Comparison of ENCODE assay signal across 25 mouse cellular contexts in genomic region chr8:105629337-105629736, GRCm38 (mm10). TPM values are rescaled to one million over a fixed set of nuclear protein-coding genes. Genes with fewer than 3 reads are reported as not detected.
A peak's percentile ranks its signal among the peaks of the same experiment; 100 is the strongest.
DNase-seq lines count a peak whose midpoint lies in the region; TF ChIP-seq lines count a peak whose summit lies in the region.
"Had no signal": no experiment of that assay in that cellular context is flagged by ENCODE, and none has a peak within 500 bp of the region (broad histone marks: within the 10 kb centered on the region; RNA-seq: fewer than 3 reads in every experiment).

No protein-coding gene starts in this region.

- peaks cover 13% of the 10 kb centered on the region for H3K79me2 ChIP-seq in CH12.LX (replicated peaks; ENCODE audit: control insufficient read depth, extremely low read depth, insufficient read depth, poor library complexity, severe bottlenecking)

- H3K4me2 ChIP-seq in CH12.LX (ENCODE audit: insufficient read depth, low read depth, poor library complexity, severe bottlenecking), result peak overlapping the region; percentile 55
- H3K4me2 ChIP-seq: embryonic facial prominence, embryonic 12.5 days; embryonic facial prominence, embryonic 15.5 days; forebrain, embryonic 15.5 days; heart, embryonic 11.5 days; hindbrain, embryonic 12.5 days; hindbrain, embryonic 15.5 days had no signal

- no peaks in the 10 kb centered on the region for H3K9me3 ChIP-seq in CH12.LX (replicated peaks; ENCODE audit: low read length)
- H3K9me3 ChIP-seq in limb, embryonic 10.5 days (replicated peaks), result no peaks in the 10 kb centered on the region
- H3K9me3 ChIP-seq: embryonic facial prominence, embryonic 12.5 days; embryonic facial prominence, embryonic 15.5 days; forebrain, embryonic 15.5 days; hindbrain, embryonic 12.5 days; hindbrain, embryonic 15.5 days had no signal

- peak overlapping the region; percentile 41 for H3K9ac ChIP-seq in CH12.LX (ENCODE audit: insufficient read depth, low read depth)
- H3K9ac ChIP-seq: embryonic facial prominence, embryonic 12.5 days; embryonic facial prominence, embryonic 15.5 days; forebrain, embryonic 15.5 days; hindbrain, embryonic 12.5 days; hindbrain, embryonic 15.5 days had no signal

- H3K27ac ChIP-seq in CH12.LX (ENCODE audit: insufficient read depth, low read depth), result peak overlapping the region; percentile 75
- H3K27ac ChIP-seq in layer of hippocampus, adult 2 months, result no peak overlapping the region
- no peak overlapping the region for H3K27ac ChIP-seq in limb, embryonic 10.5 days
- H3K27ac ChIP-seq: embryonic facial prominence, embryonic 12.5 days; embryonic facial prominence, embryonic 15.5 days; forebrain, embryonic 15.5 days; hindbrain, embryonic 12.5 days; hindbrain, embryonic 15.5 days had no signal

- H3K27me3 ChIP-seq in CH12.LX (replicated peaks), result no peaks in the 10 kb centered on the region
- H3K27me3 ChIP-seq in limb, embryonic 10.5 days (ENCODE audit: low read depth, poor library complexity, severe bottlenecking), result no peaks in the 10 kb centered on the region
- H3K27me3 ChIP-seq: embryonic facial prominence, embryonic 12.5 days; embryonic facial prominence, embryonic 15.5 days; forebrain, embryonic 15.5 days; hindbrain, embryonic 12.5 days; hindbrain, embryonic 15.5 days had no signal

- peaks cover 19 to 79% of the 10 kb centered on the region in 2 experiments for H3K4me1 ChIP-seq in CH12.LX (ENCODE audit: control insufficient read depth in 1 of 2, insufficient read depth in 2 of 2)
- H3K4me1 ChIP-seq in limb, embryonic 10.5 days, result peaks cover 22% of the 10 kb centered on the region
- H3K4me1 ChIP-seq: hindbrain, embryonic 15.5 days had no signal

- TF ChIP-seq EP300 in CH12.LX (IDR thresholded peaks at IDR 0.05; ENCODE audit: low read length), result peak; percentile 98

- TF ChIP-seq CTCF in CH12.LX (conservative IDR thresholded peaks at IDR 0.05 in 1 of 2, IDR thresholded peaks at IDR 0.05 in 1 of 2; ENCODE audit: low read depth in 2 of 2, low read length in 2 of 2), result no peak
- TF ChIP-seq CTCF in layer of hippocampus, adult 2 months (conservative IDR thresholded peaks at IDR 0.05), result no peak

- peak; percentile 4; the same call in 1 of the 2 replicates for TF ChIP-seq POLR2A in CH12.LX (IDR thresholded peaks at IDR 0.05; ENCODE audit: low read depth, low read length)

- WGBS in limb, embryonic 10.5 days, result 95% methylated on average over 4 of the region's 4 CpGs

- TF ChIP-seq RAD21 in CH12.LX (IDR thresholded peaks at IDR 0.05; ENCODE audit: low read depth, low read length), result no peak

- in situ Hi-C loops in CH12.LX (cut with MboI; ENCODE audit: low pct_ligation_motif_present, low pct_unique_long_range_greater_than_20kb, low sequenced_read_pairs), result no loop called here

- no peak overlapping the region for H3K4me3 ChIP-seq in CH12.LX (replicated peaks in 1 of 3; ENCODE audit: low read depth in 2 of 3, low read length in 2 of 3, poor library complexity in 1 of 3)
- H3K4me3 ChIP-seq in layer of hippocampus, adult 2 months, result no peak overlapping the region
- H3K4me3 ChIP-seq in limb, embryonic 10.5 days, result no peak overlapping the region
- H3K4me3 ChIP-seq: embryonic facial prominence, embryonic 12.5 days; embryonic facial prominence, embryonic 15.5 days; forebrain, embryonic 15.5 days; hindbrain, embryonic 12.5 days; hindbrain, embryonic 15.5 days had no signal

- dilution Hi-C loops in CH12.LX (cut with MboI; ENCODE audit: extremely low pct_ligation_motif_present, extremely low pct_unique_long_range_greater_than_20kb, low sequenced_read_pairs), result no loop called here

- DNase-seq in thymus, postnatal 25 days, result peak; percentile 25
- no peak for DNase-seq in thymus, postnatal 36 days
- DNase-seq in CH12.LX (ENCODE audit: extremely low read depth), result peak; percentile 51
- DNase-seq in induced T-regulatory cell, adult 2 months (ENCODE audit: low read depth), result peak; percentile 47
- no peak for DNase-seq in layer of hippocampus, adult 2 months (ENCODE audit: low spot score in 2 of 2)
- no peak for DNase-seq in limb, embryonic 10.5 days (ENCODE audit: low spot score)
- DNase-seq: adrenal gland, adult 2 months; adrenal gland, postnatal 14 days; cerebellum, adult 11 months; cerebellum, adult 2 months; cerebellum, adult 9-11 months; cerebellum, postnatal 25 days; gastrocnemius, postnatal 25 days; heart, adult 18-20 months had no signal

- H3K36me3 ChIP-seq in CH12.LX (replicated peaks in 1 of 2; ENCODE audit: control insufficient read depth in 1 of 2, insufficient read depth in 1 of 2, low read length in 1 of 2), result peaks cover 0 to 11% of the 10 kb centered on the region in 2 experiments
- peaks cover 8% of the 10 kb centered on the region; the same call in 1 of the 2 replicates for H3K36me3 ChIP-seq in limb, embryonic 10.5 days
- H3K36me3 ChIP-seq: embryonic facial prominence, embryonic 12.5 days; embryonic facial prominence, embryonic 15.5 days; forebrain, embryonic 15.5 days; hindbrain, embryonic 12.5 days; hindbrain, embryonic 15.5 days had no signal

TF ChIP-seq in CH12.LX, 34 proteins besides CTCF, POLR2A, EP300 and RAD21:
- TF ChIP-seq IRF4 (IDR thresholded peaks at IDR 0.05; ENCODE audit: low read depth, low read length) (peak; percentile 97), NRF1 (IDR thresholded peaks at IDR 0.05; ENCODE audit: low read depth, low read length) (no peak), NELFE (IDR thresholded peaks at IDR 0.05; ENCODE audit: low read depth, low read length) (no peak), ETS1 (conservative IDR thresholded peaks at IDR 0.05; ENCODE audit: low read depth, low read length) (peak; percentile 74), CHD1 (IDR thresholded peaks at IDR 0.05; ENCODE audit: low read depth, low read length) (0 out of 2 replicates have a peak, but pooled peaks have one; percentile 50), JUND (conservative IDR thresholded peaks at IDR 0.05; ENCODE audit: low read depth, low read length) (peak; percentile 95), BHLHE40 (IDR thresholded peaks at IDR 0.05; ENCODE audit: low read depth, low read length) (peak; percentile 96), SIN3A (IDR thresholded peaks at IDR 0.05; ENCODE audit: low read length) (peak; percentile 94), MXI1 (IDR thresholded peaks at IDR 0.05; ENCODE audit: low read depth, low read length) (peak; percentile 68; the same call in 1 of the 2 replicates), MAZ (IDR thresholded peaks at IDR 0.05; ENCODE audit: low read depth, low read length) (0 out of 2 replicates have a peak, but pooled peaks have one; percentile 33), MAX (IDR thresholded peaks at IDR 0.05; ENCODE audit: low read length) (peak; percentile 95), TBP (conservative IDR thresholded peaks at IDR 0.05; ENCODE audit: low read depth, low read length) (peak; percentile 68), MYC (IDR thresholded peaks at IDR 0.05; ENCODE audit: low read depth, low read length) (peak; percentile 98), MEF2A (IDR thresholded peaks at IDR 0.05; ENCODE audit: borderline replicate concordance, low read depth, low read length) (peak; percentile 78), ZMIZ1 (IDR thresholded peaks at IDR 0.05; ENCODE audit: low read depth, low read length) (no peak), USF2 (conservative IDR thresholded peaks at IDR 0.05; ENCODE audit: low read depth, low read length) (no peak), ZC3H11A (IDR thresholded peaks at IDR 0.05; ENCODE audit: low read depth, low read length) (no peak), USF1 (IDR thresholded peaks at IDR 0.05; ENCODE audit: low read depth, low read length) (no peak), CHD2 (IDR thresholded peaks at IDR 0.05; ENCODE audit: low read length) (peak; percentile 67), PAX5 (IDR thresholded peaks at IDR 0.05; ENCODE audit: low read length) (no peak), JUN (IDR thresholded peaks at IDR 0.05; ENCODE audit: insufficient read depth, low read depth, low read length) (peak; percentile 82), POLR2AphosphoS2 (IDR thresholded peaks at IDR 0.05; ENCODE audit: low read depth, low read length) (no peak), MAFK (IDR thresholded peaks at IDR 0.05; ENCODE audit: insufficient replicate concordance, low read length) (0 out of 2 replicates have a peak, but pooled peaks have one; percentile 62), TCF12 (IDR thresholded peaks at IDR 0.05; ENCODE audit: low read depth, low read length) (peak; percentile 91), RCOR1 (conservative IDR thresholded peaks at IDR 0.05; ENCODE audit: low read depth, low read length) (peak; percentile 94; the same call in 1 of the 2 replicates), ZNF384 (IDR thresholded peaks at IDR 0.05; ENCODE audit: low read depth, low read length) (no peak), SMC3 (IDR thresholded peaks at IDR 0.05; ENCODE audit: low read depth, low read length) (no peak), HCFC1 (IDR thresholded peaks at IDR 0.05; ENCODE audit: low read depth, low read length) (no peak), GABPA (IDR thresholded peaks at IDR 0.05; ENCODE audit: insufficient replicate concordance, low read depth, low read length) (no peak)

RNA-seq across cellular contexts. Expression of gene Ctcf, which starts 7.0 kb away (rescaled TPM):
- total RNA-seq in CH12.LX (2012; rRNA removed) (42.3 and 47.2 TPM in 2 replicates), CH12.LX (2014; rRNA removed) (48.3 and 52.4 TPM in 2 replicates)
- 97.9 and 107 TPM in 2 replicates for polyA plus RNA-seq in CH12.LX (2012; ENCODE audit: insufficient read length, low read depth)
- total RNA-seq in layer of hippocampus, adult 2 months (2021), result 10 to 100 TPM; 70.4 to 82.6 TPM
- polyA plus RNA-seq in limb, embryonic 10.5 days (2016; fragmentation: Nextera tagmentation; extraction: Ambion mirVana), result 132 and 157 TPM in 2 replicates

RNA-seq across cellular contexts. Expression of gene Agrp, which starts 7.9 kb away (rescaled TPM):
- total RNA-seq in CH12.LX (2012; rRNA removed), result 0.21 and 0.30 TPM in 2 replicates
- total RNA-seq in CH12.LX (2014; rRNA removed), result not detected in 2 replicates
- not detected in 2 replicates for polyA plus RNA-seq in CH12.LX (2012; ENCODE audit: insufficient read length, low read depth)
- not detected for total RNA-seq in layer of hippocampus, adult 2 months (2021)
- 0.39 and 0.69 TPM in 2 replicates for polyA plus RNA-seq in limb, embryonic 10.5 days (2016; fragmentation: Nextera tagmentation; extraction: Ambion mirVana)
- total RNA-seq: common myeloid progenitor, adult 5-6 weeks; gastrocnemius, adult 8-10 months; heart, adult 18-20 months; heart, postnatal 25 days; hematopoietic stem cell, adult 5-6 weeks; MEL had no signal

RNA-seq across cellular contexts. Expression of gene Ripor1, which starts 24.3 kb away (rescaled TPM):
- total RNA-seq in CH12.LX (2012; rRNA removed) (1.5 and 1.7 TPM in 2 replicates), CH12.LX (2014; rRNA removed) (0.24 and 0.28 TPM in 2 replicates)
- 5.8 and 7.2 TPM in 2 replicates for polyA plus RNA-seq in CH12.LX (2012; ENCODE audit: insufficient read length, low read depth)
- 10 to 100 TPM; 88.7 to 94.8 TPM for total RNA-seq in layer of hippocampus, adult 2 months (2021)
- polyA plus RNA-seq in limb, embryonic 10.5 days (2016; fragmentation: Nextera tagmentation; extraction: Ambion mirVana), result 17.5 and 18.0 TPM in 2 replicates

RNA-seq across cellular contexts. Expression of gene Carmil2, which starts 56.7 kb away (rescaled TPM):
- total RNA-seq in CH12.LX (2012; rRNA removed), result 7.5 and 7.6 TPM in 2 replicates
- total RNA-seq in CH12.LX (2014; rRNA removed), result 1.7 and 2.0 TPM in 2 replicates
- 32.6 and 33.2 TPM in 2 replicates for polyA plus RNA-seq in CH12.LX (2012; ENCODE audit: insufficient read length, low read depth)
- total RNA-seq in layer of hippocampus, adult 2 months (2021), result 10 to 100 TPM; 71.1 to 76.9 TPM
- polyA plus RNA-seq in limb, embryonic 10.5 days (2016; fragmentation: Nextera tagmentation; extraction: Ambion mirVana), result 0.33 and 0.51 TPM in 2 replicates
- total RNA-seq: gastrocnemius, adult 8-10 months had no signal

Comparison
In these comparisons a context has a peak if more than half of its experiments do, and no peak if none do; other contexts are left out.
1. DNase-seq: peak in thymus, postnatal 25 days (single experiment), CH12.LX (single experiment) and induced T-regulatory cell, adult 2 months (single experiment); none in thymus, postnatal 36 days (0 of 2), layer of hippocampus, adult 2 months (0 of 2) and limb, embryonic 10.5 days (single experiment).
2. RNA of gene Ripor1, which starts 24.3 kb away (total RNA-seq): 88.7 to 94.8 TPM in layer of hippocampus, adult 2 months; 0.24 to 1.7 TPM in CH12.LX; every median in the first group is over 10 times any median in the second.